Mouse (Mus musculus): ENCODE results near the gene Chchd5.

Chchd5 gene

GRCm38 (mm10) chr2:129129412-129129929 is at the start of gene Chchd5:
Gene Chchd5 (plus strand): TSS chr2:129129700.
- peak; percentile 79 for DNase-seq (ENCODE audit: low read depth, low spot score)

GRCm38 (mm10) chr2:129081097-129081496 is 48.4 kb upstream of the Chchd5 start:
- no peak for DNase-seq (ENCODE audit: low read depth, low spot score)

GRCm38 (mm10) chr2:129083514-129083913 is 46.0 kb upstream of the Chchd5 start:
- DNase-seq (ENCODE audit: low read depth, low spot score), result no peak

GRCm38 (mm10) chr2:129084959-129085358 is 44.5 kb upstream of the Chchd5 start:
- DNase-seq (ENCODE audit: low read depth, low spot score), result no peak

GRCm38 (mm10) chr2:129087520-129087919 is 42.0 kb upstream of the Chchd5 start:
- DNase-seq (ENCODE audit: low read depth, low spot score), result no peak

- no peak for DNase-seq (ENCODE audit: low read depth, low spot score)
Observed at GRCm38 (mm10) chr2:129090370-129090769, 39.1 kb upstream of the Chchd5 start.

GRCm38 (mm10) chr2:129092810-129093209 is 36.7 kb upstream of the Chchd5 start:
- no peak for DNase-seq (ENCODE audit: low read depth, low spot score)

- no peak for DNase-seq (ENCODE audit: low read depth, low spot score)
Observed at GRCm38 (mm10) chr2:129093926-129094724, 35.4 kb upstream of the Chchd5 start.

- DNase-seq (ENCODE audit: low read depth, low spot score), result peak; percentile 72
Observed at GRCm38 (mm10) chr2:129100784-129101310, 28.7 kb upstream of the Chchd5 start, which contains the start of gene Polr1b. Gene Polr1b (plus strand): TSS chr2:129100995.

- DNase-seq (ENCODE audit: low read depth, low spot score), result no peak
Observed at GRCm38 (mm10) chr2:129112924-129113323, 16.6 kb upstream of the Chchd5 start.

- no peak for DNase-seq (ENCODE audit: low read depth, low spot score)
Observed at GRCm38 (mm10) chr2:129115706-129116367, 13.7 kb upstream of the Chchd5 start.

- no peak for DNase-seq (ENCODE audit: low read depth, low spot score)
Observed at GRCm38 (mm10) chr2:129116368-129116739, 13.1 kb upstream of the Chchd5 start.

- DNase-seq (ENCODE audit: low read depth, low spot score), result no peak
Observed at GRCm38 (mm10) chr2:129118061-129118460, 11.4 kb upstream of the Chchd5 start.

GRCm38 (mm10) chr2:129121986-129122385 is 7.5 kb upstream of the Chchd5 start:
- no peak for DNase-seq (ENCODE audit: low read depth, low spot score)

- DNase-seq (ENCODE audit: low read depth, low spot score), result peak; percentile 8
Observed at GRCm38 (mm10) chr2:129129987-129130545, 566 bp downstream of the Chchd5 start.

GRCm38 (mm10) chr2:129130776-129131175 is 1.3 kb downstream of the Chchd5 start:
- no peak for DNase-seq (ENCODE audit: low read depth, low spot score)

- DNase-seq (ENCODE audit: low read depth, low spot score), result no peak
Observed at GRCm38 (mm10) chr2:129132231-129132630, 2.7 kb downstream of the Chchd5 start.

- no peak for DNase-seq (ENCODE audit: low read depth, low spot score)
Observed at GRCm38 (mm10) chr2:129133006-129133805, 3.7 kb downstream of the Chchd5 start.

GRCm38 (mm10) chr2:129139906-129140305 is 10.4 kb downstream of the Chchd5 start:
- DNase-seq (ENCODE audit: low read depth, low spot score), result no peak

- DNase-seq (ENCODE audit: low read depth, low spot score), result no peak
Observed at GRCm38 (mm10) chr2:129148836-129149235, 19.3 kb downstream of the Chchd5 start.

GRCm38 (mm10) chr2:129150386-129150785 is 20.9 kb downstream of the Chchd5 start:
- DNase-seq (ENCODE audit: low read depth, low spot score), result no peak

Measured in c-Kit-negative CD71-positive TER-119-positive erythroid progenitor cells, embryonic 14.5 days (primary cell).